Mouse (Mus musculus) ovary, postnatal 14 days (tissue): ENCODE results near the gene Tsfm.
"Not testable (repeated sequence)": the region's sequence is repeated elsewhere in the genome, so short reads cannot be mapped to it uniquely, and the experiment has no call there.

Experiments
- DNase-seq: peaks from one replicate; pipeline ENCODE4 v3.0.0; 2022; ENCODE audit warnings: low spot score

The Tsfm gene

GRCm38 (mm10) chr10:127063913-127064870 lies 33.6 kb upstream of the Tsfm start:
- no peak for DNase-seq

- peak; percentile 95 for DNase-seq
Measured at GRCm38 (mm10) chr10:127063239-127063872, 32.7 kb upstream of the Tsfm start, which contains the start of gene Cdk4. Gene Cdk4, plus strand, starts transcription at chr10:127063534.

- DNase-seq = no peak
Measured at GRCm38 (mm10) chr10:127062503-127062902, 31.9 kb upstream of the Tsfm start.

- not testable (repeated sequence) for DNase-seq
Measured at GRCm38 (mm10) chr10:127062101-127062500, 31.5 kb upstream of the Tsfm start.

GRCm38 (mm10) chr10:127061513-127061912 lies 30.9 kb upstream of the Tsfm start:
- no peak for DNase-seq

- DNase-seq = no peak
Measured at GRCm38 (mm10) chr10:127061085-127061484, 30.4 kb upstream of the Tsfm start.

GRCm38 (mm10) chr10:127059968-127060916 lies 29.6 kb upstream of the Tsfm start, which contains the start of gene March9:
Gene March9, minus strand, starts transcription at chr10:127060184.
- no peak for DNase-seq

GRCm38 (mm10) chr10:127059174-127059967 lies 28.7 kb upstream of the Tsfm start:
- no peak for DNase-seq

- DNase-seq = no peak
Measured at GRCm38 (mm10) chr10:127058708-127059107, 28.1 kb upstream of the Tsfm start.

- DNase-seq = peak; percentile 72
Measured at GRCm38 (mm10) chr10:127058161-127058560, 27.5 kb upstream of the Tsfm start.

GRCm38 (mm10) chr10:127056490-127056889 lies 25.9 kb upstream of the Tsfm start:
- DNase-seq = no peak

- DNase-seq = no peak
Measured at GRCm38 (mm10) chr10:127055406-127055805, 24.8 kb upstream of the Tsfm start.

GRCm38 (mm10) chr10:127054646-127055045 lies 24.0 kb upstream of the Tsfm start:
- DNase-seq = no peak

GRCm38 (mm10) chr10:127050119-127050474 lies 19.5 kb upstream of the Tsfm start:
- DNase-seq = no peak

- DNase-seq = no peak
Measured at GRCm38 (mm10) chr10:127049395-127050118, 18.9 kb upstream of the Tsfm start.

- no peak for DNase-seq
Measured at GRCm38 (mm10) chr10:127048608-127049394, 18.2 kb upstream of the Tsfm start.

GRCm38 (mm10) chr10:127047954-127048353 lies 17.3 kb upstream of the Tsfm start, which contains the start of gene Cyp27b1:
Gene Cyp27b1, plus strand, starts transcription at chr10:127048250.
- DNase-seq = no peak

- DNase-seq = no peak
Measured at GRCm38 (mm10) chr10:127043187-127043586, 12.5 kb upstream of the Tsfm start.

GRCm38 (mm10) chr10:127042468-127043115 lies 12.0 kb upstream of the Tsfm start:
- DNase-seq = no peak
